Mouse (Mus musculus) macrophage (primary cell): ENCODE data around the gene Pogk. TPM values are rescaled to one million over a fixed set of nuclear protein-coding genes. Genes with fewer than 3 reads are reported as not detected.

Experiments
- H3K27ac ChIP-seq: fragments of 350-480 bp; formaldehyde crosslinking; 2 replicates; pipeline ENCODE4 v1.9.0; 2021
- H3K36me3 ChIP-seq: fragments of 350-480 bp; formaldehyde crosslinking; 2 replicates; pipeline ENCODE4 v1.9.0; 2021; ENCODE audit errors: inconsistent target
- H3K4me3 ChIP-seq: fragments of 350-480 bp; formaldehyde crosslinking; 2 replicates; pipeline ENCODE4 v1.9.0; 2021; ENCODE audit errors: inconsistent target
- H3K79me2 ChIP-seq: fragments of 350-480 bp; formaldehyde crosslinking; 2 replicates; pipeline ENCODE4 v1.9.0; 2021; ENCODE audit errors: inconsistent target
- WGBS: methylation state at CpG from one replicate; pipeline ENCODE4 v1.1.7; 2026; ENCODE audit warnings: inconsistent platforms; ENCODE audit not compliant: missing documents; 5-methylcytosine and 5-hydroxymethylcytosine counted together
- polyA plus RNA-seq: library from polyadenylated mRNA; stranded (reverse); fragments of 250-400 nt; gene quantifications from 3 replicates; pipeline ENCODE4 v1.2.4, GENCODE M21; 2018; ENCODE audit warnings: inconsistent platforms

The Pogk gene
- polyA plus RNA-seq, 1 experiment from 2014 or later, result 9.8 TPM

GRCm38 (mm10) chr1:166389406-166390125 lies 20.1 kb downstream of the Pogk start:
- 93% methylated on average over 16 of the region's 16 CpGs for WGBS
- Histone ChIP-seq H3K4me3 (no peak overlapping the region), H3K36me3 (peaks cover 88% of the 10 kb centered on the region), H3K79me2 (no peaks in the 10 kb centered on the region; the same call in 1 of the 2 replicates), H3K27ac (no peak overlapping the region)

- H3K4me3 ChIP-seq, result no peak overlapping the region
- H3K27ac ChIP-seq, result no peak overlapping the region
- no peaks in the 10 kb centered on the region; the same call in 1 of the 2 replicates for H3K79me2 ChIP-seq
- WGBS, result 94% methylated on average over 11 of the region's 11 CpGs
- H3K36me3 ChIP-seq, result peaks cover 89% of the 10 kb centered on the region
Observed at GRCm38 (mm10) chr1:166388511-166388910, 21.2 kb downstream of the Pogk start.

- 93% methylated on average over 5 of the region's 5 CpGs for WGBS
- peaks cover 30% of the 10 kb centered on the region for H3K79me2 ChIP-seq
- H3K4me3 ChIP-seq, result no peak overlapping the region
- H3K27ac ChIP-seq, result no peak overlapping the region
- peaks cover 69% of the 10 kb centered on the region for H3K36me3 ChIP-seq
Observed at GRCm38 (mm10) chr1:166385431-166385830, 24.2 kb downstream of the Pogk start.

- peaks cover 61% of the 10 kb centered on the region for H3K36me3 ChIP-seq
- H3K27ac ChIP-seq, result no peak overlapping the region
- peaks cover 38% of the 10 kb centered on the region for H3K79me2 ChIP-seq
- 98% methylated on average over 10 of the region's 10 CpGs for WGBS
- H3K4me3 ChIP-seq, result no peak overlapping the region
Observed at GRCm38 (mm10) chr1:166384614-166385013, 25.0 kb downstream of the Pogk start.

GRCm38 (mm10) chr1:166382626-166383025 lies 27.0 kb downstream of the Pogk start:
- WGBS, result 88% methylated on average over 4 of the region's 4 CpGs
- peaks cover 38% of the 10 kb centered on the region for H3K79me2 ChIP-seq
- no peak overlapping the region for H3K27ac ChIP-seq
- no peak overlapping the region for H3K4me3 ChIP-seq
- peaks cover 41% of the 10 kb centered on the region for H3K36me3 ChIP-seq

GRCm38 (mm10) chr1:166381821-166382220 lies 27.8 kb downstream of the Pogk start:
- Histone ChIP-seq H3K36me3 (peaks cover 34% of the 10 kb centered on the region), H3K4me3 (no peak overlapping the region), H3K79me2 (peaks cover 38% of the 10 kb centered on the region), H3K27ac (no peak overlapping the region)
- WGBS, result 14% methylated on average over 5 of the region's 5 CpGs

GRCm38 (mm10) chr1:166381336-166381735 lies 28.3 kb downstream of the Pogk start:
- Histone ChIP-seq H3K4me3 (no peak overlapping the region), H3K36me3 (peaks cover 29% of the 10 kb centered on the region), H3K27ac (no peak overlapping the region), H3K79me2 (peaks cover 38% of the 10 kb centered on the region)
- WGBS, result 61% methylated on average over 10 of the region's 10 CpGs

GRCm38 (mm10) chr1:166379630-166380231 lies 29.9 kb downstream of the Pogk start:
- Histone ChIP-seq H3K27ac (peak overlapping the region; percentile 63), H3K79me2 (peaks cover 38% of the 10 kb centered on the region), H3K36me3 (peaks cover 19% of the 10 kb centered on the region), H3K4me3 (peak overlapping the region; percentile 83)
- WGBS, result 0% methylated on average over 30 of the region's 41 CpGs

GRCm38 (mm10) chr1:166379013-166379629 lies 30.5 kb downstream of the Pogk start, which contains the start of gene Tada1:
Gene Tada1, plus strand, starts transcription at chr1:166379097.
- H3K79me2 ChIP-seq, result peaks cover 38% of the 10 kb centered on the region
- peak within 1 kb of the TSS; percentile 63 for H3K27ac ChIP-seq
- H3K36me3 ChIP-seq, result peaks cover 13% of the 10 kb centered on the region
- under 1% methylated on average over 80 of the region's 81 CpGs for whole genome bisulfite sequencing
- peak within 1 kb of the TSS; percentile 83 for H3K4me3 ChIP-seq

- H3K27ac ChIP-seq, result peak overlapping the region; percentile 27
- 9% methylated on average over 21 of the region's 21 CpGs for WGBS
Observed at GRCm38 (mm10) chr1:166378431-166379012, 31.1 kb downstream of the Pogk start.

GRCm38 (mm10) chr1:166377171-166377570 lies 32.5 kb downstream of the Pogk start:
- Histone ChIP-seq H3K4me3 (no peak overlapping the region), H3K36me3 (no peaks in the 10 kb centered on the region), H3K79me2 (peaks cover 25% of the 10 kb centered on the region), H3K27ac (no peak overlapping the region)
- WGBS, result 98% methylated on average over 5 of the region's 6 CpGs

More at GRCm38 (mm10) chr1:166378431-166379012, 31.1 kb downstream of the Pogk start:
- H3K36me3 ChIP-seq, result peaks cover 7% of the 10 kb centered on the region; the same call in 1 of the 2 replicates
- H3K79me2 ChIP-seq, result peaks cover 38% of the 10 kb centered on the region
- H3K4me3 ChIP-seq, result peak overlapping the region; percentile 22; the same call in 1 of the 2 replicates

- Histone ChIP-seq H3K79me2 (no peaks in the 10 kb centered on the region), H3K4me3 (no peak overlapping the region), H3K27ac (no peak overlapping the region), H3K36me3 (no peaks in the 10 kb centered on the region)
Observed at GRCm38 (mm10) chr1:166363122-166363521, 46.5 kb downstream of the Pogk start.

- H3K4me3 ChIP-seq, result no peak overlapping the region
- H3K36me3 ChIP-seq, result no peaks in the 10 kb centered on the region
- no peaks in the 10 kb centered on the region for H3K79me2 ChIP-seq
- no peak overlapping the region for H3K27ac ChIP-seq
- WGBS, result 93% methylated on average over 3 of the region's 3 CpGs
Observed at GRCm38 (mm10) chr1:166362659-166363058, 47.0 kb downstream of the Pogk start.

- Histone ChIP-seq H3K4me3 (no peak overlapping the region), H3K79me2 (no peaks in the 10 kb centered on the region), H3K36me3 (no peaks in the 10 kb centered on the region), H3K27ac (no peak overlapping the region)
- 84% methylated on average over 3 of the region's 3 CpGs for WGBS
Observed at GRCm38 (mm10) chr1:166361842-166362241, 47.8 kb downstream of the Pogk start.
